Mouse (Mus musculus): ENCODE measurements around the gene Fbn1. TPM values are rescaled to one million over a fixed set of nuclear protein-coding genes. Genes with fewer than 3 reads are reported as not detected.

The Fbn1 gene
- total and polyA plus RNA-seq, 3 experiments, result 0.04 to 0.17 (median 0.09) TPM

DNA sequence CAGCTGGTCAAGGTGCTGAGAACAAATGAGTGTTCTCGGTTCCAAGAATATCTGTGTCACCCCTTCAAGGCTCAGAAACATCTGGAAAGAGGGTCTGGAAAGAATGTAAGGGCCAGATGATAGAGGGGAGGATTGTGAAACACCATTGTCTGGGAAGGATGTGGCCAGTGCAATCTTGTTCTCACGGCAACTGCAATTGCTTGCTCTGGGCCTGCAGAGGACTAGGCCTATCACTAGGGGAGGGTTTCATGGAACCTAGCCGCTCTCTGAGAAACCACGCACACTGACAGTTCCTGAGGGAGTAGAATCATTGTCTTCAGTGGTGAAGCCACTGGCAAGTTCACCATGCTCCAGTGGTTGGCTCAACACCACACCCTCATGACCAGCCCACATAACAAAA lies 89.2 kb downstream of the Fbn1 start:
- H3K79me2 ChIP-seq (replicated peaks; ENCODE audit: control insufficient read depth, extremely low read depth, insufficient read depth, poor library complexity, severe bottlenecking), result no peaks in the 10 kb centered on the region
- H3K27me3 ChIP-seq (replicated peaks), result no peaks in the 10 kb centered on the region
- H3K27ac ChIP-seq (ENCODE audit: insufficient read depth, low read depth), result no peak overlapping the region
- H3K4me1 ChIP-seq (ENCODE audit: control insufficient read depth in 1 of 2, insufficient read depth in 2 of 2), result peaks cover 2 to 3% of the 10 kb centered on the region in 2 experiments; a peak in 1 of 4 replicates
- no peaks in the 10 kb centered on the region for H3K9me3 ChIP-seq (replicated peaks; ENCODE audit: low read length)
- in situ Hi-C loops (cut with MboI; ENCODE audit: low pct_ligation_motif_present, low pct_unique_long_range_greater_than_20kb, low sequenced_read_pairs) (no loop called here), dilution Hi-C loops (cut with MboI; ENCODE audit: extremely low pct_ligation_motif_present, extremely low pct_unique_long_range_greater_than_20kb, low sequenced_read_pairs) (no loop called here)
- no peak overlapping the region for H3K4me2 ChIP-seq (ENCODE audit: insufficient read depth, low read depth, poor library complexity, severe bottlenecking)
- H3K4me3 ChIP-seq (replicated peaks in 1 of 3; ENCODE audit: low read depth in 2 of 3, low read length in 2 of 3, poor library complexity in 1 of 3), result no peak overlapping the region
- H3K9ac ChIP-seq (ENCODE audit: insufficient read depth, low read depth), result no peak overlapping the region
- DNase-seq (ENCODE audit: extremely low read depth), result no peak
- no peaks in the 10 kb centered on the region for H3K36me3 ChIP-seq (replicated peaks in 1 of 2; ENCODE audit: control insufficient read depth in 1 of 2, insufficient read depth in 1 of 2, low read length in 1 of 2)
- TF ChIP-seq USF1 (IDR thresholded peaks at IDR 0.05; ENCODE audit: low read depth, low read length), result no peak

- no peaks in the 10 kb centered on the region for H3K27me3 ChIP-seq (replicated peaks)
- in situ Hi-C loops (cut with MboI; ENCODE audit: low pct_ligation_motif_present, low pct_unique_long_range_greater_than_20kb, low sequenced_read_pairs), result no loop called here
- H3K36me3 ChIP-seq (replicated peaks in 1 of 2; ENCODE audit: control insufficient read depth in 1 of 2, insufficient read depth in 1 of 2, low read length in 1 of 2), result no peaks in the 10 kb centered on the region
- TF ChIP-seq KAT2A (IDR thresholded peaks at IDR 0.05; ENCODE audit: insufficient replicate concordance, low read length), result no peak
- TF ChIP-seq GABPA (IDR thresholded peaks at IDR 0.05; ENCODE audit: insufficient replicate concordance, low read depth, low read length), result no peak
- TF ChIP-seq CTCF (conservative IDR thresholded peaks at IDR 0.05 in 1 of 2, IDR thresholded peaks at IDR 0.05 in 1 of 2; ENCODE audit: low read depth in 2 of 2, low read length in 2 of 2), result no peak
- TF ChIP-seq SIN3A (IDR thresholded peaks at IDR 0.05; ENCODE audit: low read length), result no peak
- TF ChIP-seq MXI1 (IDR thresholded peaks at IDR 0.05; ENCODE audit: low read depth, low read length), result no peak
- TF ChIP-seq MYC (IDR thresholded peaks at IDR 0.05; ENCODE audit: low read depth, low read length), result no peak
- TF ChIP-seq E2F4 (IDR thresholded peaks at IDR 0.05; ENCODE audit: insufficient replicate concordance, low read depth, low read length), result no peak
- TF ChIP-seq ZKSCAN1 (IDR thresholded peaks at IDR 0.05; ENCODE audit: borderline replicate concordance, low read depth, low read length), result no peak
- no peak for TF ChIP-seq ETS1 (conservative IDR thresholded peaks at IDR 0.05; ENCODE audit: low read depth, low read length)
- no peak for TF ChIP-seq ZMIZ1 (IDR thresholded peaks at IDR 0.05; ENCODE audit: low read depth, low read length)
- no peak for TF ChIP-seq USF2 (conservative IDR thresholded peaks at IDR 0.05; ENCODE audit: low read depth, low read length)
- TF ChIP-seq EP300 (IDR thresholded peaks at IDR 0.05; ENCODE audit: low read length), result no peak
- TF ChIP-seq MEF2A (IDR thresholded peaks at IDR 0.05; ENCODE audit: borderline replicate concordance, low read depth, low read length), result no peak
- dilution Hi-C loops (cut with MboI; ENCODE audit: extremely low pct_ligation_motif_present, extremely low pct_unique_long_range_greater_than_20kb, low sequenced_read_pairs), result no loop called here
- no peak overlapping the region for H3K9ac ChIP-seq (ENCODE audit: insufficient read depth, low read depth)
- no peak overlapping the region for H3K27ac ChIP-seq (ENCODE audit: insufficient read depth, low read depth)
- H3K4me3 ChIP-seq (replicated peaks in 1 of 3; ENCODE audit: low read depth in 2 of 3, low read length in 2 of 3, poor library complexity in 1 of 3), result no peak overlapping the region
- no peak overlapping the region for H3K4me2 ChIP-seq (ENCODE audit: insufficient read depth, low read depth, poor library complexity, severe bottlenecking)
- no peak for DNase-seq (ENCODE audit: extremely low read depth)
- peaks cover 2 to 5% of the 10 kb centered on the region in 2 experiments; a peak in 2 of 4 replicates for H3K4me1 ChIP-seq (ENCODE audit: control insufficient read depth in 1 of 2, insufficient read depth in 2 of 2)
- H3K79me2 ChIP-seq (replicated peaks; ENCODE audit: control insufficient read depth, extremely low read depth, insufficient read depth, poor library complexity, severe bottlenecking), result no peaks in the 10 kb centered on the region
- no peaks in the 10 kb centered on the region for H3K9me3 ChIP-seq (replicated peaks; ENCODE audit: low read length)
Measured at GRCm38 (mm10) chr2:125416541-125417245, 91.1 kb downstream of the Fbn1 start.
